Mouse (Mus musculus) hindbrain, postnatal 0 days (tissue): ENCODE measurements around the gene Ccna2. TPM values are rescaled to one million over a fixed set of nuclear protein-coding genes. Genes with fewer than 3 reads are reported as not detected.

Source experiments
- ATAC-seq: fragments of 200-750 bp; cut with Nextera tagmentation; 2 replicates; pipeline ENCODE4 v1.8.0; 2017; ENCODE audit warnings: mild to moderate bottlenecking, moderate TSS enrichment, moderate library complexity
- DNase-seq: peaks from one replicate; pipeline ENCODE4 v3.0.0-alpha.2; 2015; ENCODE audit warnings: low spot score
- H3K27ac ChIP-seq: fragments of 300-500 bp; sonication (generic); 2 replicates; pipeline ENCODE4 v1.5.1; 2014; ENCODE audit warnings: mild to moderate bottlenecking
- H3K27me3 ChIP-seq: fragments of 300-500 bp; sonication (generic); 2 replicates; pipeline ENCODE4 v1.6.1; 2014; ENCODE audit warnings: low read length, mixed read lengths; ENCODE audit not compliant: insufficient read depth
- H3K36me3 ChIP-seq: fragments of 300-500 bp; sonication (generic); 2 replicates; pipeline ENCODE4 v1.6.1; 2014; ENCODE audit warnings: low read length, mixed read lengths; ENCODE audit not compliant: insufficient read depth
- H3K4me1 ChIP-seq: fragments of 300-500 bp; sonication (generic); 2 replicates; pipeline ENCODE4 v1.6.1; 2014; ENCODE audit warnings: antibody characterized with exemption, low read length, mixed read lengths; ENCODE audit not compliant: insufficient read depth
- H3K4me2 ChIP-seq: fragments of 300-500 bp; sonication (generic); 2 replicates; pipeline ENCODE4 v1.6.1; 2014; ENCODE audit warnings: low read depth, mild to moderate bottlenecking, low read length, moderate library complexity, mixed read lengths
- H3K4me3 ChIP-seq: fragments of 300-500 bp; sonication (generic); 2 replicates; pipeline ENCODE4 v1.5.1; 2014; ENCODE audit warnings: low read length
- H3K9ac ChIP-seq: fragments of 300-500 bp; sonication (generic); replicated peaks from 2 replicates; pipeline ENCODE4 v1.6.1; 2014; ENCODE audit warnings: mild to moderate bottlenecking, low read length, moderate library complexity, mixed read lengths
- H3K9me3 ChIP-seq: fragments of 300-500 bp; sonication (generic); 2 replicates; pipeline ENCODE4 v1.6.1; 2016; ENCODE audit warnings: low read length, mixed read lengths
- CTCF ChIP-seq: IDR thresholded peaks from 2 replicates; pipeline ENCODE4 v1.5.1; 2016; ENCODE audit warnings: antibody characterized with exemption, control low read depth, low read depth
- WGBS: fragments of 180-500 bp; shearing (Covaris S2); extraction: QIAGEN DNeasy Blood & Tissue Kit; methylation state at CpG from one replicate; pipeline ENCODE4 v1.1.7; 2014; 5-methylcytosine and 5-hydroxymethylcytosine counted together
- polyA plus RNA-seq: library from polyadenylated mRNA; unstranded; fragments of >200 nt; fragmentation: Nextera tagmentation; extraction: Ambion mirVana; gene quantifications from 2 replicates; pipeline ENCODE4 v1.2.1, GENCODE M21; 2015
- total RNA-seq: library from RNA; depleted of rRNA; stranded (reverse); fragments of >200 nt; gene quantifications from 2 replicates; pipeline ENCODE4 v1.2.3, GENCODE M21; 2014

The Ccna2 gene
- total and polyA plus RNA-seq, 2 experiments from 2014 or later, result 30.9 to 54.1 TPM

- no peaks in the 10 kb centered on the region for H3K36me3 ChIP-seq
- ATAC-seq (no peak), DNase-seq (no peak)
- H3K9me3 ChIP-seq, result no peaks in the 10 kb centered on the region
- H3K27me3 ChIP-seq, result no peaks in the 10 kb centered on the region
- no peak for TF ChIP-seq CTCF
- WGBS, result 86% methylated on average over 4 of the region's 4 CpGs
- no peak overlapping the region for H3K9ac ChIP-seq
- no peak overlapping the region for H3K4me3 ChIP-seq
- H3K4me2 ChIP-seq, result no peak overlapping the region
- H3K4me1 ChIP-seq, result no peaks in the 10 kb centered on the region
- H3K27ac ChIP-seq, result no peak overlapping the region
These were observed 34.1 kb downstream of the Ccna2 start for GRCm38 (mm10) chr3:36537701-36538470.

- H3K36me3 ChIP-seq, result no peaks in the 10 kb centered on the region
- no peaks in the 10 kb centered on the region for H3K9me3 ChIP-seq
- DNase-seq (no peak), ATAC-seq (no peak)
- 90% methylated on average over 12 of the region's 12 CpGs for WGBS
- TF ChIP-seq CTCF, result no peak
- H3K4me2 ChIP-seq, result no peak overlapping the region
- no peak overlapping the region for H3K27ac ChIP-seq
- no peak overlapping the region for H3K9ac ChIP-seq
- H3K4me3 ChIP-seq, result no peak overlapping the region
- H3K4me1 ChIP-seq, result no peaks in the 10 kb centered on the region
- no peaks in the 10 kb centered on the region for H3K27me3 ChIP-seq
These were observed 35.9 kb downstream of the Ccna2 start for GRCm38 (mm10) chr3:36536041-36536440.

GRCm38 (mm10) chr3:36533201-36533672 is 38.7 kb downstream of the Ccna2 start:
- no peak for ATAC-seq
- no peak for TF ChIP-seq CTCF
- no peaks in the 10 kb centered on the region for H3K27me3 ChIP-seq

GRCm38 (mm10) chr3:36532738-36533137 is 39.2 kb downstream of the Ccna2 start:
- no peak for DNase-seq
- Histone ChIP-seq H3K4me3 (no peak overlapping the region), H3K9ac (no peak overlapping the region), H3K4me2 (no peak overlapping the region), H3K9me3 (no peaks in the 10 kb centered on the region), H3K27me3 (no peaks in the 10 kb centered on the region), H3K27ac (no peak overlapping the region), H3K4me1 (no peaks in the 10 kb centered on the region), H3K36me3 (no peaks in the 10 kb centered on the region)
- ATAC-seq, result no peak
- no peak for TF ChIP-seq CTCF
- WGBS, result 44% methylated on average over 7 of the region's 7 CpGs

More at GRCm38 (mm10) chr3:36533201-36533672, 38.7 kb downstream of the Ccna2 start:
- WGBS, result 9% methylated on average over 1 of the region's 1 CpGs
- Histone ChIP-seq H3K9me3 (no peaks in the 10 kb centered on the region), H3K4me1 (no peaks in the 10 kb centered on the region), H3K27ac (no peak overlapping the region), H3K9ac (no peak overlapping the region), H3K4me2 (no peak overlapping the region), H3K36me3 (no peaks in the 10 kb centered on the region), H3K4me3 (no peak overlapping the region)
- DNase-seq, result no peak

GRCm38 (mm10) chr3:36531979-36532542 is 39.9 kb downstream of the Ccna2 start:
- ATAC-seq (no peak), DNase-seq (peak; percentile 13)
- Histone ChIP-seq H3K4me3 (peak overlapping the region; percentile 26), H3K9me3 (no peaks in the 10 kb centered on the region), H3K27ac (no peak overlapping the region), H3K4me1 (no peaks in the 10 kb centered on the region), H3K36me3 (no peaks in the 10 kb centered on the region), H3K9ac (peak overlapping the region; percentile 35; the same call in 1 of the 2 replicates), H3K27me3 (no peaks in the 10 kb centered on the region), H3K4me2 (peak overlapping the region; percentile 53)
- 14% methylated on average over 18 of the region's 18 CpGs for WGBS
- TF ChIP-seq CTCF, result no peak

GRCm38 (mm10) chr3:36531242-36531641 is 40.7 kb downstream of the Ccna2 start:
- Histone ChIP-seq H3K9ac (no peak overlapping the region), H3K36me3 (no peaks in the 10 kb centered on the region), H3K4me1 (no peaks in the 10 kb centered on the region), H3K27me3 (no peaks in the 10 kb centered on the region), H3K27ac (no peak overlapping the region), H3K4me2 (no peak overlapping the region), H3K4me3 (no peak overlapping the region), H3K9me3 (no peaks in the 10 kb centered on the region)
- DNase-seq, result no peak
- ATAC-seq, result no peak
- TF ChIP-seq CTCF, result no peak
- WGBS, result 34% methylated on average over 2 of the region's 2 CpGs

- Histone ChIP-seq H3K4me3 (no peak overlapping the region), H3K36me3 (no peaks in the 10 kb centered on the region), H3K4me2 (no peak overlapping the region), H3K9ac (no peak overlapping the region), H3K9me3 (no peaks in the 10 kb centered on the region), H3K4me1 (no peaks in the 10 kb centered on the region), H3K27ac (no peak overlapping the region), H3K27me3 (no peaks in the 10 kb centered on the region)
- WGBS, result 80% methylated on average over 5 of the region's 5 CpGs
- no peak for ATAC-seq
- TF ChIP-seq CTCF, result no peak
- DNase-seq, result no peak
These were observed 41.2 kb downstream of the Ccna2 start for GRCm38 (mm10) chr3:36530781-36531180.
